Mouse (Mus musculus): ENCODE data around the gene Ppargc1a.

The Ppargc1a gene

DNA sequence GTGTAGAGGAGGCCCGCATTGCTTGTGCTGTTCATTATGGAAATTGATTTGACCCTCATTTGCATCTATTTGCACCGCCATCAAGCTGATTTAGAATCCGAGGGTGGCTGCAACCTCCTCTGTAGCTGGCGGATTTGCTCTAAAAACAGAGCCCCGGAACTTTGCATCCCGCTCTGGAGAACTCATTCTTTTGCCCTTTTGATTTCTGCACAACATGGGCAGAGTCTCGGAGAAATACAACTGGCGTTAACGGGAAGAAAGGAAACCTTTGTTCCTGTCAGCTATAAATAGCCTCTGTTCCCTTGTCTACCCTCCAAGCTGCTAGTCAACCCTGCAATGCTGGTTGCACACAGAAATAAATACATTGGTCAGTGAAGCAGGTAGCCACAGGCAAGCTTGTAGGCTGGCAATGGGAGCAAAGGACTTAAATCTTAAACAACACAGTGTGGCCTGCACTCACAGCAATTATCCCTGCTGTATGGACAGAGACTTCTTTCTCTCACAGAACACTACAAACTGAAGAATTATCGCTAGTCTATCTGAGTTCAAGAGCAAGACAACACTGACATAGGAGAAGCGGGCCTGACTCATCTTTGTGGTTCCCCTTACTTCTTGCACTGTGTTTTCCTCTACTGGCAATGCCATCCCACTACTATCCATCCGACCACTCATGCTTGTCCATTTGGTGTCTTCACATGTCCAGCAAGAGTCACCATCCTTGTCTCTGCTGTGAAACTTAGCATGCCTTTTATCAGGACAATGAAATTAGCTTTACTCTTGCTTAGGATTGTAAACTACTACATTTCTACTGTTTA is 155.0 kb downstream of the Ppargc1a start:
- DNase-seq (ENCODE audit: low spot score): no peak

DNA sequence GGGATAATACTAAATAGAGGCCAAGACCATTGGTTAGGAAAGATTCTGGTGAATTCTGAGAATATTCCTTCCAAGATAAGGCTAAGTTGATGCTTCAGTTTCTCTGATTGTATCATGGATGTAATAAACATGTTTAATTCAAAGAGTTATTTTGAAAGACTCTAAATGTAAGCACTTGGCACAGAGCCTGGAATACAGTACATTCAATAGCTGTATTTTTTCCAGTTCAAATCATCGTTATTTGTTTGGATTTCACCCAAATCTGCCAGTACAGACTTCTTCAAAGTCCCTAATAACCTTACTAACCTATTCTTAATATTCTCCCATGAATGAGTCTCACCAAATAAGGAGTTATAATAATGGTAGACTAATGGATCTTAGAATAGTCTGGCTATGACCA is 157.5 kb downstream of the Ppargc1a start:
- no peak for DNase-seq (ENCODE audit: low spot score)

DNA sequence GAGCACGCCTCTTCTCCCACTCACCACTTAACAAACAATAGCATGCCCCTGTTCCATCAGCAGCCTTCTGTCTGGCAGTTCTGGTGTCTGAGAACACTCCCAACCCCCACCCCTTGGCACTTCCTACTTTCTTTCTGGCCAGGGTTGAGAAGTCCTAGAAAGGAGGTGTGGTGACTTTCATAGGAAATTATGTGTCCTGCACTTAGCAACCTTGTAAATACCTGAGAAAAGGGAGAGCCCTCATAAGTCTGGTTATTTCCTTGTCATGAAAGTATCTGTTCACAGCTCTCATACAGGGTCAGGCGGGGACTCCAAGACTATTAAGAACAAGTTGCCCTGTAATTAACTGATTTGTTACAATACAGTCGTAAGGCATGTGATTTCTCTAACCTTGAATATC is 161.1 kb downstream of the Ppargc1a start:
- DNase-seq (ENCODE audit: low spot score): no peak
